Mouse (Mus musculus) brain, embryonic 14.5 days (tissue): ENCODE measurements around the gene Gsk3b. TPM values are rescaled to one million over a fixed set of nuclear protein-coding genes. Genes with fewer than 3 reads are reported as not detected.

Source experiments
- DNase-seq: peaks from one replicate; pipeline ENCODE4 v3.0.0-alpha.2; 2011; ENCODE audit warnings: low read depth
- CTCF ChIP-seq: fragments of 200-500 bp; IDR thresholded peaks from 2 replicates; pipeline ENCODE4 v1.5.1; 2012; ENCODE audit warnings: inconsistent platforms, mild to moderate bottlenecking, moderate library complexity, borderline replicate concordance; ENCODE audit not compliant: insufficient read depth, insufficient read length; ENCODE audit errors: extremely low read depth
- POLR2A ChIP-seq: fragments of 200-500 bp; IDR thresholded peaks from 2 replicates; pipeline ENCODE4 v1.6.1; 2012; ENCODE audit warnings: mild to moderate bottlenecking, inconsistent platforms, borderline replicate concordance; ENCODE audit not compliant: poor library complexity, insufficient read depth, insufficient read length, severe bottlenecking; ENCODE audit errors: extremely low read depth
- polyA plus RNA-seq: library from polyadenylated mRNA; depleted of rRNA; stranded (reverse); fragments of >200 nt; gene quantifications from 2 replicates; pipeline ENCODE4 v1.2.3, GENCODE M21; 2012

Gene Gsk3b
- polyA plus RNA-seq, 1 experiment = 72.8 TPM

DNA sequence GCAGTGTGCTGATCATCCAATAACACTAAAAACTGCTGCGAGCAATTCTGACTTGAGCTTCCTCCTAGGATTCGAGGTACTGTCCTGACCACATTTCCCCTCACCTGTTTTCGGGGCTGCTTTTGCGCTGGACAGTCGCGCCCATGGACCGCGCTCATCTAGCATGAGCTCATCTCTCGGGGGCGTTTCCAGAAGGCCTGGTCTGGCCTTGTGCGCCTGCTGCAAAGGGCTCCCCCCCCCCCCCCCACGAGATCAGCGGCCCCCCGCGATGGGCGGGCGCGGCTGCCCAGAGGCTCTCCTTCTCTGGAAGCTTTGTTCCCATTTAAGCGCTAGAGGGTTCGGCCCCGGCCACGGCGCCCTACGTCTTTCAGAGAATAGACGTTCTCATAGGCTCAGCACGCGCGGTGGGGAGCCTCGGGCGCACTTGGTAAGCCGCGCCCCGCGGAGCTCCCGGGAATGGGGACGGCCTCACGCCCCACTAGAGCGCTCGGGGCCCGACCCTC lies 624 bp upstream of the Gsk3b start:
- TF ChIP-seq CTCF (no peak), POLR2A (no peak; the same call in 1 of the 2 replicates)
- no peak for DNase-seq

DNA sequence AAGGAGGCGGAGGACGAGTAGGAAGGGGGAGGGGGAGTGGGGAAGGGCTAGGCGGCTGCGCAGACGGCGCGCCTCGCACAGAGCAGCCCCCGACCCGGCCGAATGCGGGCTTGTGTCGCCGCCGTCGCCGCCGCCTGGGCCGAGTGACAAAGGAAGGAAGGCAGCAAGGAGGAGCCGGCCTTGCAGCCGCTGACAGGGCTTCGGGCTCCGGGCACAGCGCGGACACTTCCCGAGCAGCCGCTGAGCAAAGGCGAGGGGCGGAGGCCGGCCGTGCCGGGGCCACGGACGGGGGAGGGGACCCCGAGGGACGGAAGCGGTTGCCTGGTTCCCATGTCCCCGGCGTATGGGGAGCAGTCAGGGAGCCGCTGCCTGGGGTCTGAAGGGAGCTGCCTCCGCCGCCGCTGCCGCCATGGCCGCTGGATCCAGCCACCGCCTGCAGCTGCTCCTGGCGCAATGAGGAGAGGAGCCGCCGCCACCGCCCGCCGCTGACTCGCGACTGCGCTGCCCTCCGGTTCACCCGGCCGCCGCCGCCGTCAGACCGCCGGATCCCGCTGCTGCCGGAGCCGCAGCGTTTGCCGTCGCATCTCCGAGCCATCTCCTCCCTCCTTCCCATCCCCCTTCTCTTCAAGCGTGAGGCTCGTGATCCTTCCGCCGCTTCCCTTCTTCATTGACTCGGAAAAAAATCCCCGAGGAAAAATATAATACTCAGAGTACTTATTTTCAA lies 808 bp downstream of the Gsk3b start:
- DNase-seq = peak; percentile 87
- TF ChIP-seq POLR2A (peak; percentile 95), CTCF (no peak)

DNA sequence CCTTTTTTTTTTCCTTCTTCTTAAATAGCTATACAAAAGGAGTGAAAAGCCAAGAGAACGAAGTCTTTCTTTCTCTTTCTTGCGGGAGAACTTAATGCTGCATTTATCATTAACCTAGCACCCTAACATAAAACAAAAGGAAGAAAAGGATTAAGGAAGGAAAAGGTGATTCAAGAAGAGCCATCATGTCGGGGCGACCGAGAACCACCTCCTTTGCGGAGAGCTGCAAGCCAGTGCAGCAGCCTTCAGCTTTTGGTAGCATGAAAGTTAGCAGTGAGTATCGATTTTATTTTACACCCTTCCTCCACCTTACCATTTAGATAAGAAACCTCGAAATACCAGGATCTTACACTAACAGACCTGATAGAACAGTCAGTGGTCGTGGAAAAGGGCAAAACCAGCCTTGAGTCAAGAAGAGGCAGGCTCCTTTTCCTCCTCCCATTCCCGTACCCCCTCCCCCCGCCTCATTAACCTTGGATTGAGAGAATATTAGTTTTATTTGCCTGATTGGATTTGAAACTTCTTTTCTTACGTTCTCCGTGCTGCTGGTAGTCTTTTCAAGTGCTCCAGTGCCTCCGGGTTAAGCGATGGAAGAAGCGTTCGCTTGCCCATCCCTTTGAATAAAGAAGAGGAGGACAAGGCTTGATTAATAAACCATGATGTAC lies 1.7 kb downstream of the Gsk3b start:
- TF ChIP-seq POLR2A (no peak), CTCF (no peak)
- DNase-seq = peak; percentile 53

DNA sequence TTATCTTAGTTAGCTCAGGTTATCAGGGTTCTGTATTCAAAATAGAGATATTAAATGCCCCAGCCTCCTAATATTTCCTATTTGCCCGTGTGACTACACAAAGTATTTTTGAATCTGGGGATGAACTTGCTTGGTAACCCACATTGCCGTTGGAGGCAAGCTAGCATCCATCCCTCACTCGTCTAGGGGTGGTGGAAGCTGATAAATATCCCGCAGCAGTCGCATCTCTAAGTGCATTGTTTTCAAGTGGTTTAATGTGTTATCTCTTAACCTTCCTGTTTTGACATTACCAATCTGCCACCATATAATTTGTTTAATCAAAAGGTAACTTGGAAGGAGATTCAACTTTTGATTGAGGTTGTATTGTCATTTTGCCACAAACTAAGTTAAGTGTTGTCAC lies 2.2 kb downstream of the Gsk3b start:
- peak; percentile 37 for DNase-seq
- TF ChIP-seq POLR2A = no peak
- no peak for TF ChIP-seq CTCF

DNA sequence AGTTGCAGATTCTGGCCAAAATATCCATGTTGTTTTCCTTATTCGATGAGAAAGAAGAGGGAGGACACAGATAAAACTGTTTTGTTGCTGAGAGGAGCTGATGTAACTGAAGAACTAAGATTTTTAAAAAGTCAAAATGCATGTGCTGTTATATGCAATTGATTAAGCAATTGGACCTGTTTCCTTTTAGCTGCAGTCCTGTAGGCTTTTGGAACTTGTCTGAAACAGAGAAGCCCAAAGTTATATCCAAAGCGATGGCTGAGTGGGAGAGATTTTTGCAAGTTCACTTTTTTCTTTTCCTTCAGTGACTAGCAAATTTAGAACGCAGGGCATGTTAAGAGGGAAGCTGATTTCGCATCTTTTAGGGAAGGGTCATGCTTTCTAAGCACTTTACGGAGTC lies 2.9 kb downstream of the Gsk3b start:
- TF ChIP-seq POLR2A (no peak), CTCF (no peak)
- DNase-seq = no peak

DNA sequence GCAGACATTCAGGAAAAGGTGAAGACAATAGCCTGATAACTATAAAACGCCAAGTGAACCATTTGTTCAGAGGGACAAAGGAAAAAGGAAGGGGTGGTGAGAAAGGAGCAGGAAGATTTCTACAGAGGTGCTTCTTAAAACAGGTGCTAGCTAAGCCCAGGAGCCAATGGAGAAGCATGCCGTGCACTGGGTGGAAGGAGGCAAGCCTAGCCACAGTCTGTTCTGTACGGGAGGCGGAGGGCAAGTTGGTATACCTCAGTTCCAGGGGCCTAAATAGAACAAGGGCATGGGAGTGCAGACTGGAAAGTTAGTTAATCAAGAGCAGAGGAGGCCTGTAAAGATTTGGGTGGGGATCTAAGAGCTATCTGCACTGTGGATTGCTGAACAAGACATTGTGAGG lies 3.8 kb downstream of the Gsk3b start:
- DNase-seq = peak; percentile 52
- TF ChIP-seq POLR2A (no peak), CTCF (no peak)

DNA sequence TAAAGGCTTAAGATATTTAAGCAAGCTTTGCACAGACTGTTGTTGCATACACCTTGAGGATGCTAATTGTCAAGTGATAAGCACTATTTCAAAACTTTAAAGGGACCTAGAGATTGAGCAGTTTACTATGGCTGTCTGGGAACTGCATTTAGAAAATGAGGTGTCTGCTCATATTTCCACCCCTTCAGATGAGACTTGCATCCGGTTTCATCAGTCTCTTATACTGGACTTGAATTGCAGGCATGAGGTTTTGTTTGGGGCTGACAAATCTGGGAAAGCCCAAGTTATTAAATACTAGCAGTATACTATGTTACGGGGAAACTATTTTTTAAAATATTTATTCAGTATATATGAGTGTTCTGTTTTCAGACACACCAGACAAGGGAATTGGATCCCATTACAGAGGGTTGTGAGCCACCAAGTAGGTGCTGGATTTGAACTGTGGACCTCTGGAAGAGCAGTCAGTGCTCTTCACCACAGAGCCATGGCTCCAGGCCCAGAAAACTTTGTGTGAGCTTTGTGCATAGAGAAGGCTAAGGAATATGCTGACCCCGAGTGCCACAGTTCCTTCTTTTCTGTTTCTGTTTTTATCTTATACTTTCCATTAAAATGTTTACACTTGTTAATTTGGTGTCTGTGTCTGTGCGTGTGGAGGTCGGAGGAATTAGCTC lies 6.5 kb downstream of the Gsk3b start:
- no peak for DNase-seq
- TF ChIP-seq POLR2A (no peak), CTCF (no peak)

DNA sequence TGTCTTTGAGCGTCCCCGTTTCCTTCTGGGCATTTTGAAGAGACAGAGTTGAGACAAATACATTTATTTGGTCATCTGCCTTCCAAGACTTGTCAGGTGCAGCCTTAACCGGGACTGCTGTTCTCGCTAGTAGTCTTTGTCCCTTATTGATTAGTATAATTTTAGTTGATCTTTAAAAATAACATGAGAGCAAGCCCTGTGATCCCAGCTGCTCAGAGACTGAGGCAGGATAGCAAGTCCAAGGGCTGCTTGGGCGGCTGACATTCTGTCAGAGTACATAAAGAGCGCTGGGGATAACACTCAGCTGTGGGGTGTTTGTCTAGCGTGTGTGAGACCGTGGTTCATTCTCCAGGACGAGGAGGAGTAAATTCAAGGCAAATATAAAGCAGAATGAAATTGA lies 8.7 kb downstream of the Gsk3b start:
- no peak for DNase-seq
- no peak for TF ChIP-seq CTCF
- no peak for TF ChIP-seq POLR2A

DNA sequence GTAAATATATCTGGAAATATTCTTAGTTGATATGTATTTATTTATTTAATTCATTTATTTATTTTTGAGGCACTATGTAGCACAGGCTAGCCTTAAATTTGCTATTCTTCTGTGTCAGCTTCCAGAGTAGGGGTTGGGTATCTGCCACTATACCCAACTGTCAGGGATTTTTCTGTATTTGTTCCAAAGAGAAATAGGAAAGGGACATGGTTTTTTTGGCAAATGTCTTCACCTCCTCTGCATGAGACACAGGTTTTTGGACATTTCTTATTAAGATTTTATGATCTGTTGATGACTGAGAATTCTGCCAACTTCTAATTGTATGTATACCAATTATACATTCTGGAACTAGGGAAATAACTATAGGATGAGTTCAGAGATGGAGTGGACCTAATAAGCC lies 10.5 kb downstream of the Gsk3b start:
- TF ChIP-seq POLR2A = no peak
- no peak for TF ChIP-seq CTCF
- DNase-seq = no peak

DNA sequence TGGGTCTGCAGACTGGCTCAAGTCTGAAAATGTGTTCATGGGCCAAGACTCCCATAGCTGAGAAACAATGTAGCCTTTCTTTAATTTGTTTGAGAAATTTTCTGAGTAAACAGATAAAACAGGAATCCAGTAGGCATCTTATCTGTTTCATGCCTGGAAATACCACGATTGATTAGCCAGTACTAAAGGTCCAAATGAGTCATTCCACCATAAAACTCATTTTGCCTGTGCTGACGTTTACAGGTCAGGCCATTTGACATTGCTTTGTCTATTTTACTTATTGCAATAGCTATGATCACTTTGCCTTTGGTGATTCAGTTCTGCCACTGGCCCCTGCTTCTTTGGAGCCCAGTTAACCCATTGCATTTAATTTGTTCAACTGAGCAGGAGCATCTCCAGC lies 11.8 kb downstream of the Gsk3b start:
- TF ChIP-seq CTCF = no peak
- TF ChIP-seq POLR2A = no peak
- no peak for DNase-seq

DNA sequence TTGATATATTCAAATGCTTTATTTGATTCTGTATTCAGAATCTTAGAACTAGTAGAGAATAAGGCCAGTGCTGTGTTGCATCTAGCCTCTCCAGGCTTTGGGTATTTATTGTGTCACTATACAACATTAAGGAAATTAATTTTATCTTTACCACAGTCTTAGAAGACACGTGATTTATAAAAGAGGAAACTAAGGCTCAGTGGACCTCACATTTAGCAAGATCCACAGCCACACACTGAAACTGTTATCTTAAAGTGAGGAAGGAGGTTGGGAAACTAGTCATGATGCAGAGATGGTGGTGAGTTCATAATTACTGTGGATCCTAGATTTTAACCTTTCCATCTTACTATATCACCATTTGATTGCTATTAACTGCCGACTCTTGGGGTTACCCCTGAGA lies 16.7 kb downstream of the Gsk3b start:
- TF ChIP-seq POLR2A (no peak), CTCF (no peak)

DNA sequence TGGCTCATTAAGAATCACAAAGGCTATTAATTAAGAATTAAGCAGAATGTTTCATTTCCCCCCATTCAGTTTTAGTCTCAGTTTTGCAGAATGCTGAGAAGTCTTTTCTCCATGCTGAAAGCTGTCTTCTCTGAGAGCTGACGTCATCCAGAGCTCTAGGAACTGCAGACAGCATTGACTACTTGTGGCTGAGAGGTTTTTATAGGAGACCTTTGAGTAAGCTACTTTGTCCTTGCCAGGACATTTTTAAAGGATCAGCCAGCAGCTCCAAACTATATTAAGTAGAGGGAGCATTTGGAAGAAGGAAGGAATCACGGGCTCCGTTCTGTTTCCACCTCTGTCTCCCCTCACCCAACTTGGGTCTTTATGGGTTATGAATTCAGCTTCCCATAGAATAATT lies 17.7 kb downstream of the Gsk3b start:
- DNase-seq = no peak

More for the DNA sequence above, 16.7 kb downstream of the Gsk3b start:
- DNase-seq = no peak

More for the DNA sequence above, 17.7 kb downstream of the Gsk3b start:
- no peak for TF ChIP-seq CTCF
- TF ChIP-seq POLR2A = no peak
